Mouse (Mus musculus) bone marrow macrophage, adult 2 months (primary cell): ENCODE results near the gene Syne3.

Experiments used
- CTCF ChIP-seq: IDR thresholded peaks from 2 replicates; pipeline ENCODE4 v1.5.1; 2012; ENCODE audit warnings: low read depth, mild to moderate bottlenecking, low read length, moderate library complexity
- POLR2A ChIP-seq: IDR thresholded peaks from 2 replicates; pipeline ENCODE4 v1.6.1; 2012; ENCODE audit warnings: mild to moderate bottlenecking, low read depth, low read length, borderline replicate concordance

DNA sequence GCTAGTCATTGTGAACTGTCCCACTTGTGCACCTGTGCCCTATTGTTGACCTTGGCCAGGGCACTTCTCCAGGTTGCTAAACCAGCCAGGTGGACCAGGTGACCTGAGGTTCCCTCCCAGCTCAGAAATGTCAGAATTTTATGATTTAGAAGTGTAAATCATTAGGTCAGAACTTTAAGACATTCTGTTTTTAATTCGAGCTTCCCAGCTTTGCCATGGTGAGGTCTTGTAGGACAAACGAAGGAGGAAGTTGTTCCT lies 4.0 kb downstream of the Syne3 start:
- no peak for TF ChIP-seq POLR2A
- no peak for TF ChIP-seq CTCF
